Mouse (Mus musculus) liver, postnatal 0 days (tissue): Measurements from ENCODE around the gene Ski. TPM values are rescaled to one million over a fixed set of nuclear protein-coding genes. Genes with fewer than 3 reads are reported as not detected.

ENCODE experiments used
- ATAC-seq: fragments of 200-750 bp; cut with Nextera tagmentation; 2 replicates; pipeline ENCODE4 v1.8.0; 2017; ENCODE audit warnings: mild to moderate bottlenecking, moderate library complexity
- DNase-seq: peaks from one replicate; pipeline ENCODE4 v3.0.0-alpha.2; 2016
- H3K27ac ChIP-seq: fragments of 300-500 bp; sonication (generic); 2 replicates; pipeline ENCODE4 v1.5.1; 2014; ENCODE audit warnings: antibody characterized with exemption, moderate library complexity, mild to moderate bottlenecking, low read depth
- H3K27me3 ChIP-seq: fragments of 300-500 bp; sonication (generic); 2 replicates; pipeline ENCODE4 v1.6.1; 2014; ENCODE audit warnings: low read length, control low read depth, mixed read lengths; ENCODE audit not compliant: insufficient read depth
- H3K36me3 ChIP-seq: fragments of 300-500 bp; sonication (generic); replicated peaks from 2 replicates; pipeline ENCODE4 v1.6.1; 2014; ENCODE audit warnings: mild to moderate bottlenecking, control low read depth, low read length, moderate library complexity, mixed read lengths; ENCODE audit not compliant: insufficient read depth
- H3K4me1 ChIP-seq: fragments of 300-500 bp; sonication (generic); 2 replicates; pipeline ENCODE4 v1.6.1; 2014; ENCODE audit warnings: antibody characterized with exemption, mild to moderate bottlenecking, control low read depth; ENCODE audit not compliant: insufficient read depth
- H3K4me2 ChIP-seq: fragments of 300-500 bp; sonication (generic); 2 replicates; pipeline ENCODE4 v1.6.1; 2014; ENCODE audit warnings: low read depth, mild to moderate bottlenecking, low read length, moderate library complexity, mixed read lengths
- H3K4me3 ChIP-seq: fragments of 300-500 bp; sonication (generic); 2 replicates; pipeline ENCODE4 v1.5.1; 2014; ENCODE audit warnings: low read depth, low read length
- H3K9ac ChIP-seq: fragments of 300-500 bp; sonication (generic); replicated peaks from 2 replicates; pipeline ENCODE4 v1.6.1; 2014; ENCODE audit warnings: mild to moderate bottlenecking, moderate library complexity
- H3K9me3 ChIP-seq: fragments of 300-500 bp; sonication (generic); 2 replicates; pipeline ENCODE4 v1.6.1; 2016; ENCODE audit warnings: mild to moderate bottlenecking, control low read depth, low read length, mixed read lengths
- CTCF ChIP-seq: sonication (generic); IDR thresholded peaks from 2 replicates; pipeline ENCODE4 v1.5.1; 2016; ENCODE audit warnings: antibody characterized with exemption, low read depth
- EP300 ChIP-seq: IDR thresholded peaks from 2 replicates; pipeline ENCODE4 v1.6.1; 2016; ENCODE audit warnings: antibody characterized with exemption, low read depth, mild to moderate bottlenecking
- WGBS: fragments of 180-500 bp; shearing (Covaris S2); extraction: QIAGEN DNeasy Blood & Tissue Kit; methylation state at CpG from one replicate; pipeline ENCODE4 v1.1.7; 2014; ENCODE audit not compliant: insufficient replicate concordance; 5-methylcytosine and 5-hydroxymethylcytosine counted together
- polyA plus RNA-seq: library from polyadenylated mRNA; unstranded; fragments of >200 nt; fragmentation: Nextera tagmentation; extraction: Ambion mirVana; gene quantifications from 2 replicates; pipeline ENCODE4 v1.2.1, GENCODE M21; 2015

Ski gene
- polyA plus RNA-seq, 1 experiment from 2014 or later, result 3.5 TPM

- no peaks in the 10 kb centered on the region for H3K9me3 ChIP-seq
These were observed 13.3 kb downstream of the Ski start for GRCm38 (mm10) chr4:155209079-155209478.

GRCm38 (mm10) chr4:155208613-155209012 is 13.8 kb downstream of the Ski start:
- no peaks in the 10 kb centered on the region for H3K9me3 ChIP-seq
- no peak for ATAC-seq
- H3K27me3 ChIP-seq, result no peaks in the 10 kb centered on the region
- H3K4me3 ChIP-seq, result no peak overlapping the region
- H3K4me2 ChIP-seq, result no peak overlapping the region
- H3K27ac ChIP-seq, result peak overlapping the region; percentile 36; the same call in 1 of the 2 replicates
- no peak for DNase-seq
- H3K4me1 ChIP-seq, result peaks cover 47% of the 10 kb centered on the region
- H3K36me3 ChIP-seq, result no peaks in the 10 kb centered on the region; the same call in 1 of the 2 replicates
- WGBS, result 75% methylated on average over 7 of the region's 7 CpGs
- TF ChIP-seq EP300 (no peak), CTCF (no peak)
- no peak overlapping the region for H3K9ac ChIP-seq

More at GRCm38 (mm10) chr4:155209079-155209478, 13.3 kb downstream of the Ski start:
- peaks cover 50% of the 10 kb centered on the region for H3K4me1 ChIP-seq
- 0 out of 2 replicates have a peak overlapping the region, but pooled peaks have one; percentile 3 for H3K27ac ChIP-seq
- DNase-seq (no peak), ATAC-seq (no peak)
- H3K27me3 ChIP-seq, result no peaks in the 10 kb centered on the region
- TF ChIP-seq CTCF, result no peak
- no peak for TF ChIP-seq EP300
- H3K4me2 ChIP-seq, result no peak overlapping the region
- H3K36me3 ChIP-seq, result no peaks in the 10 kb centered on the region; the same call in 1 of the 2 replicates
- no peak overlapping the region for H3K9ac ChIP-seq
- no peak overlapping the region for H3K4me3 ChIP-seq

GRCm38 (mm10) chr4:155207841-155208240 is 14.6 kb downstream of the Ski start:
- ATAC-seq (no peak), DNase-seq (no peak)
- Histone ChIP-seq H3K9ac (no peak overlapping the region), H3K36me3 (no peaks in the 10 kb centered on the region; the same call in 1 of the 2 replicates), H3K27ac (peak overlapping the region; percentile 36), H3K27me3 (no peaks in the 10 kb centered on the region), H3K9me3 (no peaks in the 10 kb centered on the region), H3K4me1 (peaks cover 47% of the 10 kb centered on the region), H3K4me3 (no peak overlapping the region), H3K4me2 (no peak overlapping the region)
- WGBS, result 49% methylated on average over 3 of the region's 3 CpGs
- TF ChIP-seq CTCF (no peak), EP300 (no peak)

GRCm38 (mm10) chr4:155206498-155206897 is 15.9 kb downstream of the Ski start:
- Histone ChIP-seq H3K4me2 (peak overlapping the region; percentile 39; the same call in 1 of the 2 replicates), H3K4me1 (peaks cover 60% of the 10 kb centered on the region), H3K27me3 (no peaks in the 10 kb centered on the region), H3K4me3 (no peak overlapping the region), H3K36me3 (no peaks in the 10 kb centered on the region; the same call in 1 of the 2 replicates), H3K27ac (peak overlapping the region; percentile 83), H3K9ac (no peak overlapping the region), H3K9me3 (no peaks in the 10 kb centered on the region)
- WGBS, result 48% methylated on average over 8 of the region's 8 CpGs
- ATAC-seq (no peak), DNase-seq (no peak)
- no peak for TF ChIP-seq EP300
- no peak for TF ChIP-seq CTCF

GRCm38 (mm10) chr4:155205919-155206318 is 16.5 kb downstream of the Ski start:
- Histone ChIP-seq H3K9ac (no peak overlapping the region), H3K36me3 (no peaks in the 10 kb centered on the region), H3K4me2 (peak overlapping the region; percentile 39; the same call in 1 of the 2 replicates), H3K9me3 (no peaks in the 10 kb centered on the region), H3K27me3 (no peaks in the 10 kb centered on the region), H3K27ac (peak overlapping the region; percentile 83), H3K4me1 (peaks cover 66% of the 10 kb centered on the region), H3K4me3 (no peak overlapping the region)
- ATAC-seq (peak; percentile 78), DNase-seq (peak; percentile 75)
- 52% methylated on average over 6 of the region's 6 CpGs for WGBS
- TF ChIP-seq CTCF, result no peak
- TF ChIP-seq EP300, result no peak

GRCm38 (mm10) chr4:155201764-155202163 is 20.6 kb downstream of the Ski start:
- H3K4me1 ChIP-seq, result peaks cover 62% of the 10 kb centered on the region
- no peak for TF ChIP-seq EP300
- TF ChIP-seq CTCF, result no peak
- H3K9ac ChIP-seq, result no peak overlapping the region
- H3K27ac ChIP-seq, result peak overlapping the region; percentile 75
- peak overlapping the region; percentile 38; the same call in 1 of the 2 replicates for H3K4me2 ChIP-seq
- 60% methylated on average over 7 of the region's 7 CpGs for whole genome bisulfite sequencing
- ATAC-seq, result peak; percentile 52
- DNase-seq, result no peak
- no peaks in the 10 kb centered on the region for H3K9me3 ChIP-seq
- H3K36me3 ChIP-seq, result no peaks in the 10 kb centered on the region
- H3K4me3 ChIP-seq, result no peak overlapping the region
- H3K27me3 ChIP-seq, result no peaks in the 10 kb centered on the region
